Comparison of ENCODE assay signal across 8 mouse cellular contexts in the genomic region with DNA sequence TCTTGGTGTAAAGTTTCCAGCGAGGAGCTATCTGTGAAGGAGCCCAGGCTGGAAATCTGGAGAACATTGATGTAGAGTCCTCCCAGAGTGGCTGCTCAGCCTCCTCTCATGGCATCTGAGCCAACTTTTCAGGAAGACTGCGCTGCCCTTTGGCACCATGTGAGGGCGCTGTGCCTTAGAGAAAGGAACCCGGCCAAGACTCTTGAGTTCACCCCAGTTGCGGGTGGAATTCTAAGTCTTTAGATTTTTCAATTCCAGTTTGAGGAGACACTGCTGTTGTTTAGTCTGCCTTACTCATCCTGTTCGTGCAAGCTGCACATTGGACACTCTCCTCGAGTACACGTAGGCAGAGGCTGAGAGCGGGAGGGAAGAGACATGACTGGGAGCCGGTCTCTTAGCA. TPM values are rescaled to one million over a fixed set of nuclear protein-coding genes. Genes with fewer than 3 reads are reported as not detected.
A peak's percentile ranks its signal among the peaks of the same experiment; 100 is the strongest.
DNase-seq lines count a peak whose midpoint lies in the region; ATAC-seq lines count a peak whose summit lies in the region.

No protein-coding gene starts in this region.

- no peak overlapping the region for H3K27ac ChIP-seq in hindbrain, embryonic 10.5 days
- no peak overlapping the region for H3K27ac ChIP-seq in hindbrain, embryonic 12.5 days
- peak overlapping the region; percentile 7; the same call in 1 of the 2 replicates for H3K27ac ChIP-seq in embryonic facial prominence, embryonic 14.5 days (replicated peaks; ENCODE audit: low read depth, low read length)
- no peak overlapping the region for H3K27ac ChIP-seq in neural tube, embryonic 14.5 days (ENCODE audit: low read depth, low read length)

- 55% methylated on average over 10 of the region's 10 CpGs for WGBS in hindbrain, embryonic 10.5 days
- 54% methylated on average over 10 of the region's 10 CpGs for WGBS in hindbrain, embryonic 12.5 days
- 36% methylated on average over 10 of the region's 10 CpGs for WGBS in embryonic facial prominence, embryonic 14.5 days
- WGBS in neural tube, embryonic 14.5 days: 65% methylated on average over 10 of the region's 10 CpGs

- H3K4me3 ChIP-seq in hindbrain, embryonic 10.5 days: no peak overlapping the region
- no peak overlapping the region for H3K4me3 ChIP-seq in hindbrain, embryonic 12.5 days
- H3K4me3 ChIP-seq in embryonic facial prominence, embryonic 14.5 days (ENCODE audit: low read depth, low read length): peak overlapping the region; percentile 70
- no peak overlapping the region for H3K4me3 ChIP-seq in neural tube, embryonic 14.5 days (ENCODE audit: low read depth, low read length)

- peaks cover 47% of the 10 kb centered on the region for H3K27me3 ChIP-seq in hindbrain, embryonic 10.5 days (ENCODE audit: insufficient read depth, poor library complexity, severe bottlenecking)
- peaks cover 20% of the 10 kb centered on the region for H3K27me3 ChIP-seq in hindbrain, embryonic 12.5 days
- no peaks in the 10 kb centered on the region for H3K27me3 ChIP-seq in embryonic facial prominence, embryonic 14.5 days (replicated peaks; ENCODE audit: control insufficient read depth, insufficient read depth, low read length)
- peaks cover 3% of the 10 kb centered on the region; the same call in 1 of the 2 replicates for H3K27me3 ChIP-seq in neural tube, embryonic 14.5 days (ENCODE audit: control insufficient read depth, insufficient read depth, low read length)

- H3K4me1 ChIP-seq in hindbrain, embryonic 10.5 days (replicated peaks): peaks cover 22% of the 10 kb centered on the region
- H3K4me1 ChIP-seq in hindbrain, embryonic 12.5 days: peaks cover 10% of the 10 kb centered on the region; the same call in 1 of the 2 replicates
- peaks cover 28% of the 10 kb centered on the region for H3K4me1 ChIP-seq in embryonic facial prominence, embryonic 14.5 days (ENCODE audit: control insufficient read depth, insufficient read depth, low read length)
- peaks cover 6% of the 10 kb centered on the region; the same call in 1 of the 2 replicates for H3K4me1 ChIP-seq in neural tube, embryonic 14.5 days (ENCODE audit: control insufficient read depth, insufficient read depth, low read length)

- no peak overlapping the region for H3K9ac ChIP-seq in hindbrain, embryonic 12.5 days
- H3K9ac ChIP-seq in embryonic facial prominence, embryonic 14.5 days (ENCODE audit: low read depth, low read length): no peak overlapping the region
- H3K9ac ChIP-seq in neural tube, embryonic 14.5 days (replicated peaks; ENCODE audit: low read depth, low read length): no peak overlapping the region

- no peaks in the 10 kb centered on the region for H3K36me3 ChIP-seq in hindbrain, embryonic 10.5 days
- no peaks in the 10 kb centered on the region for H3K36me3 ChIP-seq in hindbrain, embryonic 12.5 days
- H3K36me3 ChIP-seq in embryonic facial prominence, embryonic 14.5 days (ENCODE audit: control insufficient read depth, insufficient read depth, low read length): 0 out of 2 replicates have a peak, but pooled peaks cover 4% of the 10 kb centered on the region
- no peaks in the 10 kb centered on the region for H3K36me3 ChIP-seq in neural tube, embryonic 14.5 days (ENCODE audit: control insufficient read depth, insufficient read depth, low read length)

- DNase-seq in hindbrain, embryonic 10.5 days (ENCODE audit: low spot score): peak; percentile 68
- DNase-seq in adrenal gland, postnatal 25 days: peak; percentile 77
- peak; percentile 86 for DNase-seq in embryonic facial prominence, embryonic 14.5 days (ENCODE audit: low spot score)
- peak; percentile 39 for DNase-seq in hindlimb bud, embryonic 11.5 days (ENCODE audit: extremely low spot score, low read depth, low spot score)
- DNase-seq in left cerebral cortex, postnatal 14 days (ENCODE audit: low spot score in 2 of 2): peak; percentile 91 to 92
- peak; percentile 64 for DNase-seq in thymus, postnatal 14 days

- intact Hi-C loops in left cerebral cortex, postnatal 14 days (cut with DNase I): loop anchor here (1.0 to 10.0 kb wide), 3 partner anchors 223 to 790 kb away; no protein-coding TSS in a partner anchor

- no peak for ATAC-seq in hindbrain, embryonic 12.5 days (ENCODE audit: low FRiP score)
- ATAC-seq in embryonic facial prominence, embryonic 14.5 days (ENCODE audit: low read depth): peak; percentile 6; the same call in 1 of the 2 replicates
- no peak for ATAC-seq in neural tube, embryonic 14.5 days (ENCODE audit: low read depth)

- H3K9me3 ChIP-seq in hindbrain, embryonic 10.5 days: no peaks in the 10 kb centered on the region
- H3K9me3 ChIP-seq in hindbrain, embryonic 12.5 days (replicated peaks): no peaks in the 10 kb centered on the region
- H3K9me3 ChIP-seq in embryonic facial prominence, embryonic 14.5 days (ENCODE audit: control insufficient read depth, low read length): no peaks in the 10 kb centered on the region
- no peaks in the 10 kb centered on the region for H3K9me3 ChIP-seq in neural tube, embryonic 14.5 days (ENCODE audit: control insufficient read depth, low read length)

- H3K4me2 ChIP-seq in hindbrain, embryonic 12.5 days (replicated peaks): no peak overlapping the region
- H3K4me2 ChIP-seq in embryonic facial prominence, embryonic 14.5 days (ENCODE audit: low read depth, low read length): peak overlapping the region; percentile 98
- H3K4me2 ChIP-seq in neural tube, embryonic 14.5 days (ENCODE audit: low read depth, low read length): 0 out of 2 replicates have a peak overlapping the region, but pooled peaks have one; percentile 5

RNA-seq across cellular contexts. Expression of a gene that starts 2.5 kb away (rescaled TPM):
- 1.8 and 2.0 TPM in 2 replicates for polyA plus RNA-seq in hindbrain, embryonic 10.5 days (2016; fragmentation: Nextera tagmentation; extraction: Ambion mirVana)
- polyA plus RNA-seq in hindbrain, embryonic 12.5 days (2016; fragmentation: Nextera tagmentation; extraction: Ambion mirVana): 6.6 and 7.6 TPM in 2 replicates
- total RNA-seq in adrenal gland, postnatal 25 days (2021): 5.3 TPM in 2 replicates
- 11.2 and 12.5 TPM in 2 replicates for polyA plus RNA-seq in embryonic facial prominence, embryonic 14.5 days (2014; fragmentation: Nextera tagmentation; extraction: Ambion mirVana)
- total RNA-seq in left cerebral cortex, postnatal 14 days (2021): 10 to 100 TPM; 13.8 TPM
- polyA plus RNA-seq in neural tube, embryonic 14.5 days (2014; fragmentation: Nextera tagmentation; extraction: Ambion mirVana): 5.6 and 6.2 TPM in 2 replicates

Comparison
In these comparisons a context has a peak if more than half of its experiments do, and no peak if none do; other contexts are left out.
1. DNase-seq: peak in every context shown above with its lines; median percentile 92 in left cerebral cortex, postnatal 14 days; 86 in embryonic facial prominence, embryonic 14.5 days; 77 in adrenal gland, postnatal 25 days; 68 in hindbrain, embryonic 10.5 days; 64 in thymus, postnatal 14 days; 39 in hindlimb bud, embryonic 11.5 days.